Mouse (Mus musculus): ENCODE measurements around the gene Jam2.

Gene Jam2

GRCm38 (mm10) chr16:84774003-84774703 is at the start of gene Jam2:
Gene Jam2, plus strand, starts transcription at chr16:84774123.
- no peak for DNase-seq (ENCODE audit: extremely low read depth, low read depth)

- no peak for DNase-seq (ENCODE audit: extremely low read depth, low read depth)
These were observed 39.1 kb upstream of the Jam2 start for GRCm38 (mm10) chr16:84734806-84735165.

GRCm38 (mm10) chr16:84735166-84736105 is 38.5 kb upstream of the Jam2 start, which contains the start of gene Mrpl39:
Gene Mrpl39, minus strand, starts transcription at chr16:84735742.
- DNase-seq (ENCODE audit: extremely low read depth, low read depth) = peak; percentile 80

- DNase-seq (ENCODE audit: extremely low read depth, low read depth) = no peak
These were observed 36.6 kb upstream of the Jam2 start for GRCm38 (mm10) chr16:84737358-84737757.

- no peak for DNase-seq (ENCODE audit: extremely low read depth, low read depth)
These were observed 29.0 kb upstream of the Jam2 start for GRCm38 (mm10) chr16:84744703-84745490.

- no peak for DNase-seq (ENCODE audit: extremely low read depth, low read depth)
These were observed 28.1 kb upstream of the Jam2 start for GRCm38 (mm10) chr16:84745721-84746306.

GRCm38 (mm10) chr16:84767956-84768355 is 6.0 kb upstream of the Jam2 start:
- no peak for DNase-seq (ENCODE audit: extremely low read depth, low read depth)

GRCm38 (mm10) chr16:84769182-84769581 is 4.7 kb upstream of the Jam2 start:
- no peak for DNase-seq (ENCODE audit: extremely low read depth, low read depth)

GRCm38 (mm10) chr16:84769619-84770464 is 4.1 kb upstream of the Jam2 start:
- DNase-seq (ENCODE audit: extremely low read depth, low read depth) = no peak

- no peak for DNase-seq (ENCODE audit: extremely low read depth, low read depth)
These were observed 3.0 kb upstream of the Jam2 start for GRCm38 (mm10) chr16:84770891-84771290.

GRCm38 (mm10) chr16:84771461-84771860 is 2.5 kb upstream of the Jam2 start:
- no peak for DNase-seq (ENCODE audit: extremely low read depth, low read depth)

GRCm38 (mm10) chr16:84772496-84773267 is 1.2 kb upstream of the Jam2 start:
- DNase-seq (ENCODE audit: extremely low read depth, low read depth) = no peak

GRCm38 (mm10) chr16:84773268-84773861 is 558 bp upstream of the Jam2 start:
- no peak for DNase-seq (ENCODE audit: extremely low read depth, low read depth)

GRCm38 (mm10) chr16:84774761-84775231 is 873 bp downstream of the Jam2 start:
- no peak for DNase-seq (ENCODE audit: extremely low read depth, low read depth)

GRCm38 (mm10) chr16:84775356-84775755 is 1.4 kb downstream of the Jam2 start:
- DNase-seq (ENCODE audit: extremely low read depth, low read depth) = no peak

- no peak for DNase-seq (ENCODE audit: extremely low read depth, low read depth)
These were observed 2.3 kb downstream of the Jam2 start for GRCm38 (mm10) chr16:84776089-84776784.

GRCm38 (mm10) chr16:84778431-84778830 is 4.5 kb downstream of the Jam2 start:
- DNase-seq (ENCODE audit: extremely low read depth, low read depth) = no peak

- DNase-seq (ENCODE audit: extremely low read depth, low read depth) = no peak
These were observed 5.1 kb downstream of the Jam2 start for GRCm38 (mm10) chr16:84778861-84779630.
